Mouse (Mus musculus) CH12.LX (cell line): Measurements from ENCODE around the gene Sh3bp5l. TPM values are rescaled to one million over a fixed set of nuclear protein-coding genes. Genes with fewer than 3 reads are reported as not detected.

ENCODE experiments used
- DNase-seq: peaks from one replicate; pipeline ENCODE4 v3.0.0-alpha.2; 2013; ENCODE audit errors: extremely low read depth
- H3K27ac ChIP-seq: 2 replicates; pipeline ENCODE4 v1.5.1; 2012; ENCODE audit warnings: low read depth, mild to moderate bottlenecking, control low read depth, moderate library complexity; ENCODE audit not compliant: insufficient read depth
- H3K27me3 ChIP-seq: replicated peaks from 2 replicates; pipeline ENCODE3; 2012; ENCODE audit warnings: inconsistent platforms
- H3K36me3 ChIP-seq, 2 experiments: replicated peaks in 1 of 2; 2 replicates each; pipeline versions ENCODE3 to v1.6.1; 2012; ENCODE audit warnings: inconsistent platforms in 1 of 2, low read length in 1 of 2, mild to moderate bottlenecking in 1 of 2, mixed read lengths in 1 of 2, moderate library complexity in 1 of 2; ENCODE audit not compliant: control insufficient read depth in 1 of 2, insufficient read depth in 1 of 2
- H3K4me1 ChIP-seq, 2 experiments: 2 replicates each; pipeline ENCODE4 v1.6.1; 2012; ENCODE audit warnings: inconsistent platforms in 1 of 2, moderate library complexity in 1 of 2; ENCODE audit not compliant: insufficient read depth in 2 of 2, control insufficient read depth in 1 of 2
- H3K4me2 ChIP-seq: 2 replicates; pipeline ENCODE4 v1.6.1; 2012; ENCODE audit warnings: low read depth, mild to moderate bottlenecking, control low read depth; ENCODE audit not compliant: poor library complexity, insufficient read depth, severe bottlenecking
- H3K4me3 ChIP-seq, 3 experiments: fragments of 150-350 bp in 1 of 3; sonication (generic) in 1 of 3; replicated peaks in 1 of 3; 2 replicates each; pipeline versions ENCODE3 to v1.5.1; 2011 to 2012; ENCODE audit warnings: low read depth in 2 of 3, low read length in 2 of 3, mild to moderate bottlenecking in 2 of 3, moderate library complexity in 2 of 3, control low read depth in 1 of 3, improper control_type of control experiment in 1 of 3, inconsistent platforms in 1 of 3, mixed read lengths in 1 of 3; ENCODE audit not compliant: poor library complexity in 1 of 3
- H3K79me2 ChIP-seq: replicated peaks from 2 replicates; pipeline ENCODE4 v1.6.1; 2012; ENCODE audit warnings: mild to moderate bottlenecking, moderate library complexity; ENCODE audit not compliant: control insufficient read depth, poor library complexity, insufficient read depth, severe bottlenecking; ENCODE audit errors: extremely low read depth
- H3K9ac ChIP-seq: 2 replicates; pipeline ENCODE4 v1.6.1; 2012; ENCODE audit warnings: low read depth, mild to moderate bottlenecking, control low read depth, moderate library complexity; ENCODE audit not compliant: insufficient read depth
- H3K9me3 ChIP-seq: replicated peaks from 2 replicates; pipeline ENCODE3; 2012; ENCODE audit warnings: low read length, inconsistent platforms, mixed read lengths
- CHD1 ChIP-seq: IDR thresholded peaks from 2 replicates; pipeline ENCODE4 v1.6.1; 2012; ENCODE audit warnings: low read depth, low read length, improper control_type of control experiment, inconsistent platforms
- CHD2 ChIP-seq: IDR thresholded peaks from 2 replicates; pipeline ENCODE4 v1.6.1; 2011; ENCODE audit warnings: low read length, improper control_type of control experiment
- ELF1 ChIP-seq: IDR thresholded peaks from 2 replicates; pipeline ENCODE4 v1.6.1; 2014; ENCODE audit warnings: low read depth, mild to moderate bottlenecking, inconsistent platforms, low read length, improper control_type of control experiment
- GABPA ChIP-seq: IDR thresholded peaks from 2 replicates; pipeline ENCODE4 v1.6.1; 2012; ENCODE audit warnings: low read depth, low read length, improper control_type of control experiment, inconsistent platforms; ENCODE audit not compliant: insufficient replicate concordance
- HCFC1 ChIP-seq: IDR thresholded peaks from 2 replicates; pipeline ENCODE4 v1.6.1; 2012; ENCODE audit warnings: low read depth, mild to moderate bottlenecking, inconsistent platforms, low read length, improper control_type of control experiment
- IRF4 ChIP-seq: IDR thresholded peaks from 2 replicates; pipeline ENCODE4 v1.6.1; 2014; ENCODE audit warnings: low read depth, mild to moderate bottlenecking, inconsistent platforms, low read length, improper control_type of control experiment
- JUND ChIP-seq: conservative IDR thresholded peaks from 2 replicates; pipeline ENCODE4 v1.6.1; 2011; ENCODE audit warnings: low read depth, low read length, improper control_type of control experiment
- MEF2A ChIP-seq: IDR thresholded peaks from 2 replicates; pipeline ENCODE4 v1.6.1; 2014; ENCODE audit warnings: low read depth, mild to moderate bottlenecking, inconsistent platforms, low read length, improper control_type of control experiment, borderline replicate concordance
- MYC ChIP-seq: IDR thresholded peaks from 2 replicates; pipeline ENCODE4 v1.6.1; 2011; ENCODE audit warnings: low read depth, mild to moderate bottlenecking, improper control_type of control experiment, low read length
- NRF1 ChIP-seq: IDR thresholded peaks from 2 replicates; pipeline ENCODE4 v1.6.1; 2014; ENCODE audit warnings: low read depth, mild to moderate bottlenecking, inconsistent platforms, low read length, improper control_type of control experiment, moderate library complexity
- RAD21 ChIP-seq: IDR thresholded peaks from 2 replicates; pipeline ENCODE4 v1.6.1; 2011; ENCODE audit warnings: low read depth, mild to moderate bottlenecking, low read length, improper control_type of control experiment, moderate library complexity
- SMC3 ChIP-seq: IDR thresholded peaks from 2 replicates; pipeline ENCODE4 v1.6.1; 2011; ENCODE audit warnings: low read depth, low read length, improper control_type of control experiment
- TBP ChIP-seq: conservative IDR thresholded peaks from 2 replicates; pipeline ENCODE4 v1.6.1; 2011; ENCODE audit warnings: low read depth, low read length, improper control_type of control experiment
- USF1 ChIP-seq: IDR thresholded peaks from 2 replicates; pipeline ENCODE4 v1.6.1; 2014; ENCODE audit warnings: low read depth, mild to moderate bottlenecking, inconsistent platforms, low read length, improper control_type of control experiment
- ZKSCAN1 ChIP-seq: IDR thresholded peaks from 2 replicates; pipeline ENCODE4 v1.6.1; 2012; ENCODE audit warnings: low read depth, inconsistent platforms, low read length, improper control_type of control experiment, borderline replicate concordance
- ZMIZ1 ChIP-seq: IDR thresholded peaks from 2 replicates; pipeline ENCODE4 v1.6.1; 2012; ENCODE audit warnings: low read depth, mild to moderate bottlenecking, inconsistent platforms, low read length, improper control_type of control experiment
- ZNF384 ChIP-seq: IDR thresholded peaks from 2 replicates; pipeline ENCODE4 v1.6.1; 2012; ENCODE audit warnings: low read depth, low read length, improper control_type of control experiment, inconsistent platforms
- dilution Hi-C: fragments of 300-500 bp; cut with MboI; formaldehyde crosslinking; loops from 2 replicates; pipeline ENCODE4 v1.14.3; 2020; ENCODE audit warnings: low sequenced_read_pairs; ENCODE audit not compliant: extremely low pct_unique_long_range_greater_than_20kb, extremely low pct_ligation_motif_present
- in situ Hi-C: fragments of 300-500 bp; cut with MboI; formaldehyde crosslinking; loops from 3 replicates; pipeline ENCODE4 v1.14.3; 2019; ENCODE audit warnings: low sequenced_read_pairs, low pct_ligation_motif_present, low pct_unique_long_range_greater_than_20kb, mixed read lengths
- polyA plus RNA-seq: library from polyadenylated mRNA; unstranded; fragments of >175 nt; gene quantifications from 2 replicates; pipeline ENCODE4 v1.2.1, GENCODE M21; 2012; ENCODE audit warnings: low read depth; ENCODE audit not compliant: insufficient read length
- total RNA-seq, 2 experiments: library from RNA; depleted of rRNA; stranded (reverse); fragments of 300-350 nt in 1 of 2; fragments of >200 nt in 1 of 2; gene quantifications; 2 replicates each; pipeline ENCODE4 v1.2.3; 2012 to 2014

The Sh3bp5l gene
- total and polyA plus RNA-seq, 3 experiments: 18.6 to 27.7 (median 22.8) TPM

GRCm38 (mm10) chr11:58331149-58331495 is 598 bp downstream of the Sh3bp5l start:
- Histone ChIP-seq H3K36me3 (peaks cover 34 to 61% of the 10 kb centered on the region in 2 experiments), H3K27me3 (no peaks in the 10 kb centered on the region), H3K9ac (peak overlapping the region; percentile 96), H3K4me1 (peaks cover 14 to 43% of the 10 kb centered on the region in 2 experiments), H3K9me3 (peaks cover 4% of the 10 kb centered on the region), H3K4me3 (peak overlapping the region; percentile 84 to 100 (median 95)), H3K4me2 (peak overlapping the region; percentile 85), H3K79me2 (peaks cover 55% of the 10 kb centered on the region), H3K27ac (peak overlapping the region; percentile 55; the same call in 1 of the 2 replicates)
- no peak for DNase-seq
- TF ChIP-seq HCFC1: no peak
- TF ChIP-seq USF1: no peak
- no peak for TF ChIP-seq CHD2
- no peak for TF ChIP-seq CHD1
- TF ChIP-seq MEF2A: no peak
- no peak for TF ChIP-seq ELF1
- TF ChIP-seq JUND: no peak
- in situ Hi-C loops: loop anchor here (25.0 kb wide), 1 partner anchor 819 kb away; the partner anchor contains the start of genes Fam114a2 and Mfap3
- dilution Hi-C loops: no loop called here

DNA sequence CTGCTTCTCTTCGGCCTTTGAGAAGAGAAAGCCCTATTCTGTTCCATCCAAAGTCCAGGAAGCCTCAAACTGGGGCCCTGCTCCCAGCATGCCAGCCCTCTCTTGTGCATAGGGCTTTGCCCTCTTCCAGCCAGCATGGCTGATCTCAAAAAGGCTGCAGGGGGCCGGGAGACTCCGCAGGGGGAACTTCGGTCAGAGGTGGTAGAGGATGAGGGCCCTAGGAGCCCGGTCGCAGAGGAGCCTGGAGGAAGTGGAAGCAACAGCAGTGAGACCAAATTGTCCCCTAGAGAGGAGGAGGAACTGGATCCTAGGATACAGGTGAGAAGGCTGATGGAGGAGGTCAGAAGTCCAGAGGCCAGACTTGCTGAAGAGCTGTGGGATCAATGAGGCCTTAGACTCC is 1.0 kb downstream of the Sh3bp5l start:
- H3K36me3 ChIP-seq: peaks cover 36 to 62% of the 10 kb centered on the region in 2 experiments
- H3K9me3 ChIP-seq: peaks cover 4% of the 10 kb centered on the region
- peak overlapping the region; percentile 84 to 100 (median 95) for H3K4me3 ChIP-seq
- peak overlapping the region; percentile 85 for H3K4me2 ChIP-seq
- dilution Hi-C loops: no loop called here
- H3K27me3 ChIP-seq: no peaks in the 10 kb centered on the region
- no peak for DNase-seq
- TF ChIP-seq GABPA (no peak), NRF1 (no peak), MEF2A (no peak), ZKSCAN1 (no peak), TBP (no peak), ZMIZ1 (no peak), IRF4 (no peak), MYC (no peak), RAD21 (no peak), CHD2 (no peak), CHD1 (no peak), ZNF384 (no peak), SMC3 (no peak)
- H3K79me2 ChIP-seq: peaks cover 55% of the 10 kb centered on the region
- peak overlapping the region; percentile 96 for H3K9ac ChIP-seq
- in situ Hi-C loops: loop anchor here (25.0 kb wide), 1 partner anchor 819 kb away; the partner anchor contains the start of genes Fam114a2 and Mfap3
- peaks cover 14 to 43% of the 10 kb centered on the region in 2 experiments for H3K4me1 ChIP-seq
- no peak overlapping the region for H3K27ac ChIP-seq
